Mouse (Mus musculus) hindbrain, embryonic 13.5 days (tissue): ENCODE results near the gene Sept12. TPM values are rescaled to one million over a fixed set of nuclear protein-coding genes. Genes with fewer than 3 reads are reported as not detected.

ENCODE experiments used
- ATAC-seq: fragments of 200-750 bp; cut with Nextera tagmentation; 2 replicates; pipeline ENCODE4 v1.8.0; 2017; ENCODE audit warnings: moderate TSS enrichment; ENCODE audit not compliant: low FRiP score
- H3K27ac ChIP-seq: fragments of 300-500 bp; sonication (generic); 2 replicates; pipeline ENCODE4 v1.5.1; 2015; ENCODE audit warnings: inconsistent platforms, mild to moderate bottlenecking, moderate library complexity
- H3K27me3 ChIP-seq: fragments of 300-500 bp; sonication (generic); 2 replicates; pipeline ENCODE4 v1.6.1; 2015; ENCODE audit warnings: mild to moderate bottlenecking, inconsistent platforms
- H3K36me3 ChIP-seq: fragments of 300-500 bp; sonication (generic); 2 replicates; pipeline ENCODE4 v1.6.1; 2015; ENCODE audit warnings: mild to moderate bottlenecking, inconsistent platforms
- H3K4me1 ChIP-seq: fragments of 300-500 bp; sonication (generic); replicated peaks from 2 replicates; pipeline ENCODE4 v1.6.1; 2015; ENCODE audit warnings: inconsistent platforms
- H3K4me2 ChIP-seq: fragments of 300-500 bp; sonication (generic); 2 replicates; pipeline ENCODE4 v1.6.1; 2015; ENCODE audit warnings: inconsistent platforms, mild to moderate bottlenecking, moderate library complexity
- H3K4me3 ChIP-seq: fragments of 300-500 bp; sonication (generic); 2 replicates; pipeline ENCODE4 v1.5.1; 2015; ENCODE audit warnings: mild to moderate bottlenecking, inconsistent platforms
- H3K9ac ChIP-seq: fragments of 300-500 bp; sonication (generic); 2 replicates; pipeline ENCODE4 v1.6.1; 2015; ENCODE audit warnings: mild to moderate bottlenecking, inconsistent platforms
- H3K9me3 ChIP-seq: fragments of 300-500 bp; sonication (generic); 2 replicates; pipeline ENCODE4 v1.6.1; 2016; ENCODE audit warnings: inconsistent platforms
- WGBS: fragments of 180-500 bp; shearing (Covaris S2); methylation state at CpG from one replicate; pipeline ENCODE4 v1.1.7; 2015; 5-methylcytosine and 5-hydroxymethylcytosine counted together
- polyA plus RNA-seq: library from polyadenylated mRNA; unstranded; fragments of >200 nt; fragmentation: Nextera tagmentation; extraction: Ambion mirVana; gene quantifications from 2 replicates; pipeline ENCODE4 v1.2.1, GENCODE M21; 2015

Sept12 gene
- polyA plus RNA-seq, 1 experiment from 2014 or later = not detected

DNA sequence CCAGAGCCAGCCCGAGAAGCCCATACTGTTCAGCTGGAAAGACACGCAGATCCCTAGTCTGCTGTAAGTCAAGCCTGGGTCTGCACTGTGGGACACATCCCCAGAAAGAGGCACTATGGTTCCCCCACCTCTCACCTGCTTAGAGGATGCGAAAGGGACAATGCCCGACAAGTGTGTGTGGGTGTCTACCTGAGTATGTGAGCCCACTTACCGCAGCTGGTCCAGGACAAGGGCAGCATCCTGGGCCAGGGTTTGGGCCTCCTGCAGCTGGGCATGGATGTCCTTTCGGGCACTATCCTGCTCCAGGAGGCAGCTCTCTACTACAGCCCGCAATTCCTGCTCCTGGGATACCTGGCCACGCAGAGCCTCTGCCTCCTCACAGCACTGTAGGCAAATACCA lies 54.8 kb downstream of the Sept12 start:
- Histone ChIP-seq H3K27ac (no peak overlapping the region), H3K9ac (no peak overlapping the region), H3K27me3 (no peaks in the 10 kb centered on the region), H3K4me3 (no peak overlapping the region), H3K36me3 (peaks cover 78% of the 10 kb centered on the region), H3K4me1 (peaks cover 21% of the 10 kb centered on the region), H3K9me3 (no peaks in the 10 kb centered on the region), H3K4me2 (no peak overlapping the region)
- no peak for ATAC-seq
- 94% methylated on average over 8 of the region's 8 CpGs for WGBS

DNA sequence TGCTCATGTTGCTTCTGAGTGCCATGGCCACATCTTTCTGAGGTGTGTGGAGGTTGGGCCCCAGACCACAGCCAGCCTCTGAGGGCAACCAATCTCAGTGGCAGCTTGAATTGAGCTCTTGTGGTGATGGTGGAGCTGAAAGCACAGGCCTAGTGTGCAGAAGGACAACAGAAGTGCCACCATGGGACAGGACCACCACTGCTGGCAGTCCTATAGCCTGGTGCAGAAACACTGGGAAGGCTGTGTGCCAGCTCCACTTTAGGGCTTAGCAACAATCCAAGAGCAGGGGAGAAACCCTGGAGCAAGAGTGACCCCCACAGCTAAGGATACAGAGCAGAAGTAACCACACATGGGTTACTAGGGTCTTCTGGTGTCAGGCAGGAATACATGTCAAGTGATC lies 56.6 kb downstream of the Sept12 start:
- no peak overlapping the region for H3K4me2 ChIP-seq
- ATAC-seq = no peak
- no peak overlapping the region for H3K27ac ChIP-seq
- no peak overlapping the region for H3K4me3 ChIP-seq
- peaks cover 21% of the 10 kb centered on the region for H3K4me1 ChIP-seq
- no peaks in the 10 kb centered on the region for H3K9me3 ChIP-seq
- H3K27me3 ChIP-seq = no peaks in the 10 kb centered on the region
- H3K36me3 ChIP-seq = peaks cover 78% of the 10 kb centered on the region
- no peak overlapping the region for H3K9ac ChIP-seq

DNA sequence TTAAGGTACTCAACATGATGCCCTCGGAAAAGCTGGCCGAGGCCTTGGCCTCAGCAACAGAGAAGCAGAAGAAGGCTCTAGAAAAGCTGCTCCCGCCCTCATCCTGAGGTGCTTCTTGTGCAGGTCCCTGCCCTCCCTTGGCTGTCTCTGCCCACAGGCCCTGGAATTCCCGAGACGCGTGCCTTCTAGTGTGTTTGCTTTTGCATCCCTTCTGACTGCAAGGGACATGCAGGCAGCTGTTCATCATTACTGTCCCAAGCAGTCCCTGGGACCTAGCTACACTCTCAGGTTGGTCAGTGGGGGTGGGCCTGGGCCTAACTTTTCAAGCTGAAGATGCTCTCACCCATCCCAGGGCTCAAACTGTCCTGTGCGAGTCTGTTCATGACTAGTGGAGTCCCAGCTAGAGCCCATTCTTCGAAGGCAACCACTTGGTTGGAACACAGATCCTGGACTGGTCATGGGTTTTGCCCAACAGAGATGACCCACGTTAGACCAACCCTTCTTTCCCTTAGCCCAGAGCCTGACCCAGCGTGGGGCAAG lies 57.3 kb downstream of the Sept12 start:
- WGBS = 94% methylated on average over 10 of the region's 10 CpGs
- no peaks in the 10 kb centered on the region for H3K9me3 ChIP-seq
- H3K4me2 ChIP-seq = peak overlapping the region; percentile 98
- no peak for ATAC-seq
- peak overlapping the region; percentile 95 for H3K9ac ChIP-seq
- peaks cover 21% of the 10 kb centered on the region for H3K4me1 ChIP-seq
- no peaks in the 10 kb centered on the region for H3K27me3 ChIP-seq
- H3K36me3 ChIP-seq = peaks cover 79% of the 10 kb centered on the region
- no peak overlapping the region for H3K27ac ChIP-seq
- peak overlapping the region; percentile 92 for H3K4me3 ChIP-seq

DNA sequence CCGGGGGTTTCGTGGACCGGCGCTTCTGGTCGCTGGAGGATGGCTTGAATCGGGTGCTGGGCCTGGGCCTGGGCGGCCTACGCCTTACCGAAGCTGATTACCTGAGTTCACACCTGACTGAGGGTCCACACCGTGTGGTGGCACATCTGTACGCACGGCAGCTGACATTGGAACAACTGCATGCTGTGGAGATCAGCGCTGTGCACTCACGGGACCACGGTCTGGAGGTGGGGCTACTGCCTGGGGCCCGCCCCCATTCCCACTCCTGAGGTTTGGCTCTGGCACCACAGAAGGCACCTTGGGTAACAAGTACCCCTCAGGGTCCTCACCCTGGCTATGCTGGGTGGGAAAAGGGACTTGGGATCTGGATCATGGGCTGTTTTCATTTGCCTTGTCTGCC lies 58.2 kb downstream of the Sept12 start:
- no peaks in the 10 kb centered on the region for H3K9me3 ChIP-seq
- 3% methylated on average over 16 of the region's 16 CpGs for WGBS
- ATAC-seq = peak; percentile 76
- peaks cover 21% of the 10 kb centered on the region for H3K4me1 ChIP-seq
- H3K27me3 ChIP-seq = no peaks in the 10 kb centered on the region
- peaks cover 79% of the 10 kb centered on the region for H3K36me3 ChIP-seq
- peak overlapping the region; percentile 98 for H3K4me2 ChIP-seq
- peak overlapping the region; percentile 95 for H3K9ac ChIP-seq
- peak overlapping the region; percentile 93 for H3K27ac ChIP-seq
- peak overlapping the region; percentile 92 for H3K4me3 ChIP-seq

DNA sequence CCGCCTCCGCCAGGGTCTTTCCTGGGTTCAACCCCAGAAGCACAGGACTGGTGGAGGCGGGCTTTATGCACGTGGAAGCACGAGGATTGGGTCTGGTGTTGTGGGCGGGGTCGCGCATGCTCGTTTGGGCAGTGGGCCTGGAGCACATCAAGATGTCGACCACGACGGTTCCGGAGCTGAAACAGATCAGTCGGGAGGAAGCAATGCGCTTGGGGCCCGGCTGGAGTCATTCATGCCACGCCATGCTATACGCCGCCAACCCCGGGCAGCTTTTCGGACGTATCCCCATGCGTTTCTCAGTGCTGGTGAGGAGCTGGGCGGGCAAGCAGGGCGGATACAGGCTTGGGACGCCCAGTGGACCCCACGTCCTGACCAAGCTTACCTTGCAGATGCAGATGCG lies 58.7 kb downstream of the Sept12 start:
- under 1% methylated on average over 28 of the region's 28 CpGs for WGBS
- H3K36me3 ChIP-seq = peaks cover 79% of the 10 kb centered on the region

DNA sequence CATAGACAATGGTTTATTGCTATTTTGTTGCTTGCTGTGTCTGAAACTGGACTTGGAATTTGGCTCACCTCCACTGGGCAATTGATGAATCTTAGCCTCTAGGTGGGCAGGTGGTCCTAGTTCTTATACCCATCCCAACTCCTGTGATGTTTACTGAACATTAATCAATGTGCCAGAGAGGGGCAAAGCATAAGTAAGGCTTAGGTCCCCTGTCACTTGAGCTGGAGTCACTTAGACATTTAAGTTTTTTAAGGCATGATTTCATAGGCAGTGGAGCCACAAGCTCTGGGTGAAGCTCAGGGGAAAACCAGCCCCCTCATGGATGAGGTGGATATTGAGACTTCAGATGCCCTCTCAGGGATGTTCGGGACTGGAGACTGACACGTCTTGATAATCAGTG lies 59.2 kb downstream of the Sept12 start, which contains the start of gene Nudt16l1:
Gene Nudt16l1, plus strand, starts transcription at position 301 of the 400 bp plus-strand sequence.
- peaks cover 79% of the 10 kb centered on the region for H3K36me3 ChIP-seq
- 4% methylated on average over 2 of the region's 2 CpGs for WGBS

More for the DNA sequence above, 58.7 kb downstream of the Sept12 start:
- Histone ChIP-seq H3K27me3 (no peaks in the 10 kb centered on the region), H3K4me1 (peaks cover 21% of the 10 kb centered on the region), H3K4me2 (peak overlapping the region; percentile 98), H3K27ac (peak overlapping the region; percentile 93), H3K9me3 (no peaks in the 10 kb centered on the region), H3K9ac (peak overlapping the region; percentile 95), H3K4me3 (peak overlapping the region; percentile 92)
- ATAC-seq = peak; percentile 95

DNA sequence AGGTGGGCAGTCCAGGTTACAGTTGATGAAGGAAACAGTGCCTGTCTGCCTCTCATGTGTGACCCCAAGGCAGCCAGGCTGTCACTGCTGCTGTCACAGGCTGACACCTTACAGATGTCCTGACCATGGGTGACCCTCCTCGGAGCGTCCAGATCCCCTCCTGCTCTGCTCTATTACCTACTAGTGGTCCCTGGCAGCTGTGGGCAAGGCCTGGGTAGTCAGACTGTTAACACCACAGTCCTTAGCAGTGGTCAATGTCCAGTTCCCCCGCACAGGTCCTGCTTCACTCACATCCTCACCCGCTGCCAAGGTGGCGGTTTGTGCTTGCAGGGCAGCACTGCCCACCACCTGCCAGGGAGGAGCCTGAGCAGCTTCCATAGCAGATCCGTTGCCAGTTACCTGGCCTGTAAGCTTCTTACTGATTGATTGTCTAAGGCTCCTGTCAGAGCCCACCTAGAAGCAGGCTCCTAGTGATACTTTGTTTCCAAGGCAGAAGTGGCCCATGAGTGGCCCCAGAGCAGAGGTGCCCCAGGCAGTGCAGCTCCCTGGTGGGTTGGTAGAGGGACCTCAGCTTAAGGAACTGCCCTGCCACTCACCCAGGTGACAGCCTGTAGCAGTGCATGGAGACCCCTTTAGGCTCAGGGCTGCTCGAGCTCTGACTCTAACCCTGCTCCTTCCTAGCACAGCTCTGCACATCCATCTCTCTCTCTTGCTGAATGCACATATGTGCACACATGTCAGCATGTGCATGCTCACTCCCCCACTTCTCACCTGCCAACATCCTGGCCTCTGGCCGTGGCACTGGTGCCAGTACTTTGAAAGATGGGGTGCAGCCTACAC lies 60.1 kb downstream of the Sept12 start:
- peaks cover 79% of the 10 kb centered on the region for H3K36me3 ChIP-seq
- no peaks in the 10 kb centered on the region for H3K27me3 ChIP-seq
- H3K9me3 ChIP-seq = no peaks in the 10 kb centered on the region
- peaks cover 21% of the 10 kb centered on the region for H3K4me1 ChIP-seq
- no peak overlapping the region for H3K4me2 ChIP-seq
- no peak for ATAC-seq
- 92% methylated on average over 8 of the region's 8 CpGs for WGBS
- no peak overlapping the region for H3K9ac ChIP-seq
- H3K27ac ChIP-seq = no peak overlapping the region
- H3K4me3 ChIP-seq = no peak overlapping the region

More for the DNA sequence above, 59.2 kb downstream of the Sept12 start, which contains the start of gene Nudt16l1:
- Histone ChIP-seq H3K27ac (peak within 1 kb of the TSS; percentile 93), H3K4me3 (peak within 1 kb of the TSS; percentile 92), H3K4me2 (peak within 1 kb of the TSS; percentile 98), H3K27me3 (no peaks in the 10 kb centered on the region), H3K9ac (peak within 1 kb of the TSS; percentile 95), H3K9me3 (no peaks in the 10 kb centered on the region), H3K4me1 (peaks cover 21% of the 10 kb centered on the region)
- no peak; the same call in 1 of the 2 replicates for ATAC-seq

Other genes starting within 250 kb of the Sept12 start
- gene Cdip1, start 207.6 kb downstream of the Sept12 start, polyA plus RNA-seq = 111 and 116 TPM in 2 replicates
- 0.65 TPM in 2 replicates for gene 4930562C15Rik, start 162.4 kb downstream of the Sept12 start, polyA plus RNA-seq
- gene Ubald1, start 117.5 kb downstream of the Sept12 start, polyA plus RNA-seq = 53.7 and 54.1 TPM in 2 replicates
- 107 and 115 TPM in 2 replicates for gene Mgrn1, start 111.6 kb downstream of the Sept12 start, polyA plus RNA-seq
- gene Nudt16l1, start 59.1 kb downstream of the Sept12 start, polyA plus RNA-seq = 128 and 131 TPM in 2 replicates
- 73.4 and 77.6 TPM in 2 replicates for gene Anks3, start 33.6 kb downstream of the Sept12 start, polyA plus RNA-seq
- 3.1 and 4.6 TPM in 2 replicates for gene Smim22, start 9.4 kb upstream of the Sept12 start, polyA plus RNA-seq
- 153 and 161 TPM in 2 replicates for gene Rogdi, start 15.7 kb upstream of the Sept12 start, polyA plus RNA-seq
- gene Glyr1, start 52.0 kb upstream of the Sept12 start, polyA plus RNA-seq = 206 and 209 TPM in 2 replicates
- gene Ubn1, start 52.2 kb upstream of the Sept12 start, polyA plus RNA-seq = 16.0 and 16.3 TPM in 2 replicates
- 0.25 TPM in 2 replicates for gene Ppl, start 134.6 kb upstream of the Sept12 start, polyA plus RNA-seq
- gene Sec14l5, start 149.3 kb upstream of the Sept12 start, polyA plus RNA-seq = 0.66 and 0.76 TPM in 2 replicates
- gene Nagpa, start 206.2 kb upstream of the Sept12 start, polyA plus RNA-seq = 11.9 and 12.1 TPM in 2 replicates
- 12.7 and 14.9 TPM in 2 replicates for gene AU021092, start 224.4 kb upstream of the Sept12 start, polyA plus RNA-seq
- gene Alg1, start 235.8 kb upstream of the Sept12 start, polyA plus RNA-seq = 36.2 and 38.1 TPM in 2 replicates